Mouse (Mus musculus) embryonic facial prominence, embryonic 12.5 days (tissue): ENCODE data around the gene Wars2. TPM values are rescaled to one million over a fixed set of nuclear protein-coding genes. Genes with fewer than 3 reads are reported as not detected.
A peak's percentile ranks its signal among the peaks of the same experiment; 100 is the strongest.

ENCODE experiments used
- ATAC-seq: fragments of 200-750 bp; cut with Nextera tagmentation; 2 replicates; pipeline ENCODE4 v1.8.0; 2017; ENCODE audit not compliant: insufficient number of reproducible peaks, insufficient read depth, low FRiP score, low TSS enrichment
- H3K27ac ChIP-seq: fragments of 300-500 bp; sonication (generic); 2 replicates; pipeline ENCODE4 v1.5.1; 2016; ENCODE audit warnings: mild to moderate bottlenecking
- H3K27me3 ChIP-seq: fragments of 300-500 bp; sonication (generic); 2 replicates; pipeline ENCODE4 v1.6.1; 2016; ENCODE audit warnings: mild to moderate bottlenecking, moderate library complexity
- H3K36me3 ChIP-seq: fragments of 300-500 bp; sonication (generic); 2 replicates; pipeline ENCODE4 v1.6.1; 2016; ENCODE audit warnings: mild to moderate bottlenecking
- H3K4me1 ChIP-seq: fragments of 300-500 bp; sonication (generic); 2 replicates; pipeline ENCODE4 v1.6.1; 2016
- H3K4me2 ChIP-seq: fragments of 300-500 bp; sonication (generic); replicated peaks from 2 replicates; pipeline ENCODE4 v1.6.1; 2016; ENCODE audit warnings: mild to moderate bottlenecking, moderate library complexity
- H3K4me3 ChIP-seq: fragments of 300-500 bp; sonication (generic); 2 replicates; pipeline ENCODE4 v1.5.1; 2016; ENCODE audit warnings: mild to moderate bottlenecking
- H3K9ac ChIP-seq: fragments of 300-500 bp; sonication (generic); 2 replicates; pipeline ENCODE4 v1.6.1; 2016; ENCODE audit warnings: mild to moderate bottlenecking, moderate library complexity
- H3K9me3 ChIP-seq: fragments of 300-500 bp; sonication (generic); 2 replicates; pipeline ENCODE4 v1.6.1; 2016; ENCODE audit warnings: mild to moderate bottlenecking, moderate library complexity
- WGBS: fragments of 180-500 bp; shearing (Covaris S2); methylation state at CpG from one replicate; pipeline ENCODE4 v1.1.7; 2016; 5-methylcytosine and 5-hydroxymethylcytosine counted together
- polyA plus RNA-seq: library from polyadenylated mRNA; unstranded; fragments of >200 nt; fragmentation: Nextera tagmentation; extraction: Ambion mirVana; gene quantifications from 2 replicates; pipeline ENCODE4 v1.2.1, GENCODE M21; 2016

Wars2 gene
- polyA plus RNA-seq, 1 experiment from 2014 or later: 9.1 TPM

- WGBS: 77% methylated on average over 4 of the region's 4 CpGs
- Histone ChIP-seq H3K9me3 (peaks cover 5% of the 10 kb centered on the region), H3K27me3 (no peaks in the 10 kb centered on the region), H3K4me2 (no peak overlapping the region), H3K27ac (peak overlapping the region; percentile 61), H3K4me3 (no peak overlapping the region), H3K4me1 (no peaks in the 10 kb centered on the region), H3K9ac (no peak overlapping the region), H3K36me3 (no peaks in the 10 kb centered on the region)
- ATAC-seq: no peak
These were observed 15.4 kb downstream of the Wars2 start for GRCm38 (mm10) chr3:99156286-99156685.

GRCm38 (mm10) chr3:99156987-99157386 lies 16.1 kb downstream of the Wars2 start:
- H3K27me3 ChIP-seq: no peaks in the 10 kb centered on the region
- H3K36me3 ChIP-seq: no peaks in the 10 kb centered on the region
- no peak overlapping the region for H3K9ac ChIP-seq
- peaks cover 5% of the 10 kb centered on the region for H3K9me3 ChIP-seq
- WGBS: 52% methylated on average over 1 of the region's 1 CpGs
- ATAC-seq: no peak
- H3K4me2 ChIP-seq: no peak overlapping the region
- H3K27ac ChIP-seq: no peak overlapping the region
- no peak overlapping the region for H3K4me3 ChIP-seq
- H3K4me1 ChIP-seq: no peaks in the 10 kb centered on the region

GRCm38 (mm10) chr3:99157451-99158015 lies 16.7 kb downstream of the Wars2 start:
- no peak overlapping the region for H3K27ac ChIP-seq
- no peak for ATAC-seq

GRCm38 (mm10) chr3:99160016-99160415 lies 19.1 kb downstream of the Wars2 start:
- Histone ChIP-seq H3K9ac (no peak overlapping the region), H3K27me3 (no peaks in the 10 kb centered on the region), H3K9me3 (peaks cover 5% of the 10 kb centered on the region), H3K27ac (no peak overlapping the region), H3K4me1 (no peaks in the 10 kb centered on the region; the same call in 1 of the 2 replicates), H3K4me2 (no peak overlapping the region), H3K36me3 (no peaks in the 10 kb centered on the region), H3K4me3 (no peak overlapping the region)
- 91% methylated on average over 3 of the region's 3 CpGs for WGBS
- no peak for ATAC-seq

More at GRCm38 (mm10) chr3:99157451-99158015, 16.7 kb downstream of the Wars2 start:
- no peaks in the 10 kb centered on the region for H3K4me1 ChIP-seq
- 62% methylated on average over 4 of the region's 4 CpGs for WGBS
- H3K36me3 ChIP-seq: no peaks in the 10 kb centered on the region
- H3K4me2 ChIP-seq: no peak overlapping the region
- H3K9ac ChIP-seq: no peak overlapping the region
- no peak overlapping the region for H3K4me3 ChIP-seq
- no peaks in the 10 kb centered on the region for H3K27me3 ChIP-seq
- H3K9me3 ChIP-seq: peaks cover 5% of the 10 kb centered on the region

- ATAC-seq: no peak
- 81% methylated on average over 2 of the region's 2 CpGs for WGBS
- H3K36me3 ChIP-seq: no peaks in the 10 kb centered on the region
These were observed 21.3 kb downstream of the Wars2 start for GRCm38 (mm10) chr3:99162191-99162590.

DNA sequence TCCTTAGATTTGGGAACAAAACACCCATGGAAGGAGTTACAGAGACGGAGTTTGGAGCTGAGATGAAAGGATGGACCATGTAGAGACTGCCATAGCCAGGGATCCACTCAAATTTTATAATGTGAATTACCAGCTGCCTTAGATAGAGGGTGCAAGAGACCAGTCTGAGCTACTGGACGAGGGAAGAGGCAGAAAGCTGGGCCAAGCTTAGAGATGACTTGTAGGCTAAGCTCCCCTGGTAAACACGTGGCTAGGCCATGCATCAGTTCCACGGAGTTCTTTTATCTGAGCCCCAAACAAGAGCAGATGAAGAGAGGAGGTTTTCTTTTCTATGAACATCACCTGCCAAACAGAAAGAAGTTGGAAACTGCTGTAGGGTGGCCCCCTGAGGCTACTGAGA lies 26.9 kb downstream of the Wars2 start:
- ATAC-seq: no peak
- H3K27ac ChIP-seq: no peak overlapping the region
- no peak overlapping the region for H3K4me2 ChIP-seq
- no peak overlapping the region for H3K9ac ChIP-seq
- H3K4me1 ChIP-seq: no peaks in the 10 kb centered on the region; the same call in 1 of the 2 replicates
- 62% methylated on average over 4 of the region's 4 CpGs for WGBS
- H3K4me3 ChIP-seq: no peak overlapping the region
- H3K9me3 ChIP-seq: no peaks in the 10 kb centered on the region
- no peaks in the 10 kb centered on the region for H3K27me3 ChIP-seq
- H3K36me3 ChIP-seq: no peaks in the 10 kb centered on the region

More at GRCm38 (mm10) chr3:99162191-99162590, 21.3 kb downstream of the Wars2 start:
- H3K27me3 ChIP-seq: no peaks in the 10 kb centered on the region
- H3K9me3 ChIP-seq: peaks cover 5% of the 10 kb centered on the region
- H3K4me3 ChIP-seq: no peak overlapping the region
- no peak overlapping the region for H3K27ac ChIP-seq
- H3K4me2 ChIP-seq: no peak overlapping the region
- H3K4me1 ChIP-seq: no peaks in the 10 kb centered on the region; the same call in 1 of the 2 replicates
- H3K9ac ChIP-seq: no peak overlapping the region

GRCm38 (mm10) chr3:99173178-99173577 lies 32.3 kb downstream of the Wars2 start:
- no peak overlapping the region for H3K4me3 ChIP-seq
- no peak overlapping the region for H3K9ac ChIP-seq
- peaks cover 10% of the 10 kb centered on the region for H3K4me1 ChIP-seq
- H3K36me3 ChIP-seq: no peaks in the 10 kb centered on the region
- H3K9me3 ChIP-seq: no peaks in the 10 kb centered on the region
- WGBS: 74% methylated on average over 5 of the region's 5 CpGs
- H3K4me2 ChIP-seq: no peak overlapping the region
- 0 out of 2 replicates have a peak overlapping the region, but pooled peaks have one; percentile 17 for H3K27ac ChIP-seq
- no peak for ATAC-seq
- H3K27me3 ChIP-seq: no peaks in the 10 kb centered on the region

DNA sequence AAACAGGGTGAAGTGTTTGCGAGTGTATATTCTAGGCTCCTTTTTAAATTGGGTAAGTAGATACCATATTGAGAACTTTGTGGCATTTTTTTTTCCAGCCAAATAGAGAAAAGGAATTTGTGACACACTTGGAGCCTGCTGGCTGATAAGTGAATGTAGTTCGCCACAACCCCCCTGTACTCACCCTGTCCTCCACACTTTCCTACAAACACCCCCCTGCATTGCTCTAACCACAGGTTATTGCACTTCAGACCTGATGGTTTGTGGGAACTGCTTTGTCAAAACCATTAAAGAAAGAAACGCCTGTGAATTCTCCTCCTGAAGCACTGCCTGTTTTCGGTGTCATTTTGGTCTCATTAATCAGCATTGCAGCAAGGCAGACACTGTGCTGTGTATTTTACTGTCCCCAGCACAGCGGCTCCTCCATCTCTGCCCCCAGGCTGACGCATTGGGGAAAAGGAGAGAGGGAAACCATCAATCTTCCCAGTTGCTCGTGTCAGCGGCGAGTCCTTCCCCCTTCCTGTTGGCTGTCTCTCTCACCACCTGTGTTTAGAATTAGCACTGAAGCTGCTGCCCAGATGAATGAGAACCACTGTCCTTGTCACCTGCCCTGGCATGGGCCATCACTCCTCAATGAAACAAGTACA lies 33.9 kb downstream of the Wars2 start:
- H3K4me3 ChIP-seq: no peak overlapping the region
- no peak for ATAC-seq
- H3K9me3 ChIP-seq: no peaks in the 10 kb centered on the region

DNA sequence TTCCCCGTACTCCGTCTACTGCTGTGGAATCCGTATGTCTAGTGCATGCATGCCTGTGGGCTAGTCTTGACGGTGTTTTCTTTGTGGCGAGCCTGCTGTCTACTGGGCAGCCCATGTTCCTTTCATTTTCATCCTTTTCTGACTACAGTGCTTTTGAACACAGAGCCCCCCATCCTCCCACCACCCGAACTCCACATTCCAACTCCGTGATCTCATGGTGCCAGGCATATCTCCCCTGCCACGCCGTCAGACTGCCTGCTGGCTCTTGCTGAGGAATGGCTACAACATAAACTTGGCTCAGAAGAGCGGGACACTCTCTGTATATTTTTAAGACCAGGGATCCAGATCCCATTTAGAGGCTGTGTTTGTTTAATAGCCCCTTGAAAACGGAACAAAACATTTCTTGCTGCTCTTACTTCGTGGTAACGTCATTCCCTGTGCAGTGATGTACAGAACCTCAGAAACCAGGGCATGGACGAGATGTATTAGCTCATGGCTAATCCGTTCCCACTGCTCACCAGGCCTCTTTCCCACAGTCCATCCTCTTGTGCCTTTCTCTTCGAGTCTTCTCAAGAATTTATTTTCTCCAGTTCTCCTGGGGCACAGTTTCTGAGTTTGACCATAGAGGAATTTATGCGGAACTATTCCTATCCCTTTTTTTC lies 42.6 kb downstream of the Wars2 start:
- no peaks in the 10 kb centered on the region for H3K36me3 ChIP-seq
- 0 out of 2 replicates have a peak overlapping the region, but pooled peaks have one; percentile 30 for H3K27ac ChIP-seq
- H3K27me3 ChIP-seq: no peaks in the 10 kb centered on the region
- no peak overlapping the region for H3K4me2 ChIP-seq
- WGBS: 71% methylated on average over 17 of the region's 17 CpGs
- H3K4me1 ChIP-seq: no peaks in the 10 kb centered on the region
- ATAC-seq: no peak
- H3K9me3 ChIP-seq: no peaks in the 10 kb centered on the region
- H3K4me3 ChIP-seq: no peak overlapping the region
- H3K9ac ChIP-seq: no peak overlapping the region

More for the DNA sequence above, 33.9 kb downstream of the Wars2 start:
- no peak overlapping the region for H3K9ac ChIP-seq
- H3K36me3 ChIP-seq: no peaks in the 10 kb centered on the region
- peaks cover 10% of the 10 kb centered on the region for H3K4me1 ChIP-seq
- WGBS: 45% methylated on average over 9 of the region's 9 CpGs
- no peak overlapping the region for H3K27ac ChIP-seq
- H3K27me3 ChIP-seq: no peaks in the 10 kb centered on the region
- no peak overlapping the region for H3K4me2 ChIP-seq

DNA sequence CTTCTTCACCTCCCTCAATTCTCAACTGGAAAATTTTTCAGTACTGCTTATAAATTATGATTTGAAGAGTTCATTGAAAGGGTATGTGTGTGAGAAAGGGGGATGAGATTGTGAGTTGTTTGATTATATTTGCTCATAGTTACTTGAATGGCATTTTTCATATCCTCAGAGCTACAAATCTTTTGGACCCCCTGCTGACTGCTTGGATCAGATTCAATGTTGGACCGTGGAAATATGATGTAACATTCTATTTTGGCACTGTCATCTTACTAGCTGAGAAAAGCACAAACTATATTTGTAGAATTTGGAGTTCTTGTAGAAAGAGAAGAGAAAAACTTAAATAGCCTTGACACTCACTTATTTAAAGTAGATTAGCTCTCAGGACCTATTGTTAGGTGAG lies 43.5 kb downstream of the Wars2 start:
- no peak for ATAC-seq
- 59% methylated on average over 1 of the region's 1 CpGs for WGBS
- H3K36me3 ChIP-seq: no peaks in the 10 kb centered on the region

DNA sequence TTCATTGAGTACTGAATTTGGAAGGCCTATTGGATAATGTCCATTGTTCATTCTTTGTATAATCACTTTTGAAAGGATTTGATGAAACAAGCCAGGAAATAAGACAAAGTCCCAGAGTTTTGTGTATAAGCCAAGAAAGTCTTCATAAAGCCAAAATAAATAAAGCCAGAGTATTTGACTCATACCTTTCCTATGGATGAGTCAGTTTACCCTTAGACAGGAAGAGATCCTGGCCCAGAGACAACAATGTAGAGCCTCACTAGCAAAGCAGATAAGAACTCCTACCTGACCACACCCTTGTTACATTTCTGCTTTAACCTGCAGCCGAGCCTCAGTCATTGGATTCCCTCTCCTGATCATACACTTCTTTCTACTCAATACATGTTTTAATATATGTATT lies 47.2 kb downstream of the Wars2 start:
- Histone ChIP-seq H3K4me2 (no peak overlapping the region), H3K4me1 (peaks cover 4% of the 10 kb centered on the region), H3K27ac (no peak overlapping the region), H3K4me3 (no peak overlapping the region), H3K36me3 (no peaks in the 10 kb centered on the region), H3K9me3 (no peaks in the 10 kb centered on the region), H3K9ac (no peak overlapping the region), H3K27me3 (no peaks in the 10 kb centered on the region)
- 93% methylated on average over 1 of the region's 1 CpGs for WGBS
- no peak for ATAC-seq

More for the DNA sequence above, 43.5 kb downstream of the Wars2 start:
- H3K4me2 ChIP-seq: no peak overlapping the region
- no peaks in the 10 kb centered on the region for H3K4me1 ChIP-seq
- no peak overlapping the region for H3K9ac ChIP-seq
- no peaks in the 10 kb centered on the region for H3K9me3 ChIP-seq
- no peak overlapping the region for H3K27ac ChIP-seq
- H3K27me3 ChIP-seq: no peaks in the 10 kb centered on the region
- no peak overlapping the region for H3K4me3 ChIP-seq

GRCm38 (mm10) chr3:99193576-99193975 lies 52.7 kb downstream of the Wars2 start:
- Histone ChIP-seq H3K4me3 (no peak overlapping the region), H3K9me3 (no peaks in the 10 kb centered on the region), H3K4me2 (no peak overlapping the region), H3K27ac (no peak overlapping the region), H3K9ac (no peak overlapping the region), H3K4me1 (peaks cover 7% of the 10 kb centered on the region), H3K36me3 (no peaks in the 10 kb centered on the region), H3K27me3 (no peaks in the 10 kb centered on the region)
- no peak for ATAC-seq
- WGBS: 76% methylated on average over 4 of the region's 4 CpGs
